Mouse (Mus musculus) large intestine, adult 2 months (tissue): Measurements from ENCODE around the gene Lrmda. TPM values are rescaled to one million over a fixed set of nuclear protein-coding genes. Genes with fewer than 3 reads are reported as not detected.

Experiments used
- DNase-seq: peaks from one replicate; pipeline ENCODE4 v3.0.0-alpha.2; 2012; ENCODE audit warnings: low read depth, low spot score
- WGBS: fragments of 180-500 bp; shearing (Covaris S2); methylation state at CpG from one replicate; pipeline ENCODE4 v1.1.7; 2018; 5-methylcytosine and 5-hydroxymethylcytosine counted together
- polyA plus RNA-seq: library from polyadenylated mRNA; depleted of rRNA; stranded (reverse); fragments of >200 nt; gene quantifications from 2 replicates; pipeline ENCODE4 v1.2.3, GENCODE M21; 2012

Lrmda gene
- polyA plus RNA-seq, 1 experiment, result 0.12 TPM

DNA sequence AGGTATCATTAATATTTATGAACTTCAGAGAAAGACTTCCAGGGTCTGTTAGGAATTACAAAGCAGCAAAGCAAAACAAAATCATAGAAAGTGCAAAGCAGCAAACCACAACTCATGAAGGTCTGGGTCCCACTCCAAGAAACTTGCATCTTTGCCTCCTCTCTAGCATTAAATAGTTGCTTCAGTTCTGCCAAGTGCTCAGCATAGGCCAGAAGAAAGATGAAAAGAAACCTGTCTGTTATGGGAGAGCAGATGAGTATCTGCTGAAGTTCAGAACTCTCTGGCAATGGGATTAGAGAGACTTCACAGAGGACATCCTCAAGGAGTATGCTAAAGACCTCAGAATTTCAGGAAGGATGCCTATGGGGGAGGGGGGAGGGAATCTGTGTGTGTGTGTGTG lies 901.6 kb downstream of the Lrmda start:
- DNase-seq, result no peak

GRCm38 (mm10) chr14:22921796-22922195 lies 902.3 kb downstream of the Lrmda start:
- no peak for DNase-seq

GRCm38 (mm10) chr14:22922571-22922970 lies 903.1 kb downstream of the Lrmda start:
- WGBS, result 87% methylated on average over 4 of the region's 4 CpGs
- no peak for DNase-seq

More at GRCm38 (mm10) chr14:22921796-22922195, 902.3 kb downstream of the Lrmda start:
- WGBS, result 79% methylated on average over 2 of the region's 2 CpGs

DNA sequence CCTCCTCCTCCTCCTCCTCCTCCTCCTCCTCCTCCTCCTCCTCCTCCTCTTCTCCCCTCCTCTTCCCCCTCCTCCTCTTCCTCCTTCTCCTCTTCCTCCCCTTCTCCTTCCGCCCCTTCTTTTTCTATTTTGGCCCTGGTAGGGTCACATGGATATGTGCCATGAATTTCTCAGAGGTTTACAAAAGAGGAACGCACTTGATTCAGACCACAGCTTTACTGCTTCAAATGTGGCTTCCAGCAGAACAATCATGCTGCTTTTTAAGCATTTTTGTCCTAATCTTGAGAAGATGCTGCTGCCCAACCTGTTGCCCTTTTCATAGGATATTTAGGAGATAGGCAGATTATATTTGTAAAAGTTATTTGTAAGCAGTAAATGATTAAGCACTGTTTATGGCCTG lies 903.7 kb downstream of the Lrmda start:
- no peak for DNase-seq
- WGBS, result 62% methylated on average over 2 of the region's 2 CpGs

GRCm38 (mm10) chr14:22928263-22928662 lies 908.8 kb downstream of the Lrmda start:
- 90% methylated on average over 2 of the region's 2 CpGs for WGBS
- DNase-seq, result no peak

DNA sequence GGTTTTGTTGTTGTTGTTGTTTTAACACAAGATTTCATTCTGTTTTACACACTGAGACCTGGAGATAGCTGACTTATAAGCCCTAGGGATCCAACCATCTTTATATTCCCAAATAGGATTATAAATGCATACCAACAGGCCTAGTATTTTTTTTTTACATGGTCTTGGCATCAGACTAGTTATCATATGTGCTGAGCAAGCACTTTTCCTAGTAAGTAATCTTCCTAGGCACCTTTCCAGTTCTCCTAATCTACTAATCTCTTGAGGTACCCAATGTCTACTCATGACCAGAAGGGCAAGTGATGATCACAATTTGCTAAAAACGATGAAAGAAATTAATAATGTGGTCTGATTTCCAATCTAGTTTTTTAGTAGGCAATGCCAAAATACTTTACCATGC lies 909.2 kb downstream of the Lrmda start:
- 88% methylated on average over 1 of the region's 1 CpGs for WGBS

DNA sequence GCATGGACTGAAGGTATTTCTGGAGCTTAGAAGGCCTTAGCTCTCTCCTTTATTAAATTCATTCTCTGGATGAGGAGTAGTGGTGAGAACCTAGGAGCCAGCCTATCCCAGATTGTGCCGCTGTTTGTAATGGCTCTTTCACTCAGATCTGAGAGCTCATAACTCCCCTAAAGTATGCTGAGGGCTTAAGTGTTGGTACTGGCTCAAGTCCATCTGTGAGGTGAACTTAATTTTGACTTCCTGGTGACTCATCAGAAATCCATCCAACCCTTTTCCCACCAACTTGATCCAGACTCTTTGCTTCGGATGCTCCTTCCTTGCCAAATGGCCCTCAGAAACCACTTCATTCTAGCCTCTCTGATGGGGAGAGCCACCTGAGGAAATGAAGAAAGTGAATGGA lies 910.1 kb downstream of the Lrmda start:
- DNase-seq, result no peak
- WGBS, result 62% methylated on average over 2 of the region's 2 CpGs

More for the DNA sequence above, 909.2 kb downstream of the Lrmda start:
- no peak for DNase-seq

- DNase-seq, result no peak
- 76% methylated on average over 9 of the region's 9 CpGs for WGBS
These were observed 911.1 kb downstream of the Lrmda start for GRCm38 (mm10) chr14:22930488-22931046.

- no peak for DNase-seq
- WGBS, result 70% methylated on average over 4 of the region's 4 CpGs
These were observed 911.8 kb downstream of the Lrmda start for GRCm38 (mm10) chr14:22931114-22931822.

GRCm38 (mm10) chr14:22936701-22937100 lies 917.2 kb downstream of the Lrmda start:
- no peak for DNase-seq
- 75% methylated on average over 3 of the region's 3 CpGs for WGBS

DNA sequence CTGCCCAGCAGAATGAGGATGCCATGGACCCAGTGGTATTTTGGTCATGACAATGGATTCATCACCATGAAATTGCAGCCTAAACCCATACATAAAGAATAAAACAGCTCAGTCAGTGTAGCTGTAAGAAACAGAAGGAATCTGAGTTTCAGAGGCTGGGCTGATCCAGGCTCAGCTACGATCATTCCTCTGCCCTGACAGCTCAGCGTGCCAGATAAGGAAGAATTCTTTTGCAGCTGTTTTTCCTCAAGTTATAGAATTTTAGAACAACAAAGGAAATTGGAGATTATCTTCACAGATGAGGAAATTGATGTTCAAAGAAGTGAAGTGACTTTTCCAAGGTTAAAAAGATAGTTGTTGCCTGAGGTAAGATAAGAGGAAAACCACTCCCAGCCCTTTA lies 921.1 kb downstream of the Lrmda start:
- DNase-seq, result no peak
- 49% methylated on average over 2 of the region's 2 CpGs for WGBS

GRCm38 (mm10) chr14:22942569-22942968 lies 923.1 kb downstream of the Lrmda start:
- no peak for DNase-seq
- 33% methylated on average over 2 of the region's 2 CpGs for WGBS

GRCm38 (mm10) chr14:22949466-22949865 lies 930.0 kb downstream of the Lrmda start:
- DNase-seq, result no peak

GRCm38 (mm10) chr14:22952981-22953380 lies 933.5 kb downstream of the Lrmda start:
- DNase-seq, result no peak
- WGBS, result 78% methylated on average over 1 of the region's 1 CpGs

DNA sequence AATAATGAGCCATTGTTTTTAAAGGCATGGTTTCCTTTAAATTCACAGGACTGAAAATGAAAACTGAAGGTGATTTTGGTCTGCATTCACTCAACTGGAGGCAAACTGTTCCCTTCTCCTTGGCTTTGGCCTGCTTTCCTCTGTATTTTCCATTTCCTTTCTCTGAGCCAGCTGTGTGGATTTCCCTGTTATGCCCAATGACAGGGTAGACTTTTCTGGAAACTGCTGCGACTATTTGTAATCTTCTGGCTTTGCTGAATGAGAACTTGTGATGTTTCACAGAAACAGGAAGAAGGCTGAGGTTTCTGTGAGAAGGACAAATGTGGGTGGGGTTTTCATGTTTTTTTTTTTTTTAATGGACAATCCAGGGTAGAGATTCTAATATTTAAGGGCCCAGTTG lies 940.7 kb downstream of the Lrmda start:
- DNase-seq, result no peak
- 70% methylated on average over 1 of the region's 1 CpGs for WGBS

- WGBS, result 75% methylated on average over 9 of the region's 9 CpGs
- DNase-seq, result no peak
These were observed 945.5 kb downstream of the Lrmda start for GRCm38 (mm10) chr14:22964796-22965660.

DNA sequence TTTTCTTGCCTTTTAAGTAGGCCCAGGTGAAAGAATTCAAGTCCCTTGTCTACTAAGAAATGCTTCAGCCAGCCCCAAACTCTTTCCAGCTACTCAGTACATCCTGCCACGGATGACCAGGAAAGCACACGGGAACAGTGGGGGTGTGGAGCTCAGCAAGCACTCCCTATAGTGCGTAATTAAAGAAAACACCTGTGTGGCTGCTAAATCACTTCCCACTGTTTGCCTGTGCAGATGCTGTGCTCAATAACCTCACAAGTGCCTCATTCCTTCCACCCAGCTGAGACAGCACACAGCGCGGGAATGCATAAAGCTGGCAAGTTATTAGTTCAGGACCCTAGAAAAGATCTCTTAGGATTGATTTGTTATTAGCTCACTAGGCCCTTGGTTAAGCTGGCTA lies 949.2 kb downstream of the Lrmda start:
- WGBS, result 70% methylated on average over 5 of the region's 5 CpGs
- no peak for DNase-seq

DNA sequence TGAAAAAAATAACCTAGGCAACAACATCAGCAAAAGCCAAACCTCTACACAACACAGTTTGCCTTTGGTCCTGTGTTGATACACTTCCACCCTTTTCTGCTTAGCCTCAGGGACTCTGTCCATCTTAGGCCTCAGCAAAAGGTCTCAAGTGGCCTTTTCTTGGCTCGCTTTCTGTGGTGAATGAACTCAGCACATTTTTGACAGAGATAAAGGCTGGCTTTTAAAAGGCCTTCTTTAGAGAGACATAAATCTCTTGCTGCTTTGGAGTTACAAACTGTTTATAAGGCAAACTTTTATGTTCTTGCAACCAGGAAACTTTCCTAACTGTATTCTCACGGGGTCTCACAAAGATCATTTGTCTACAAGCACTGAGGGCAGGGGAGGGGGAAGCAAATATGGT lies 967.2 kb downstream of the Lrmda start:
- DNase-seq, result no peak
- 59% methylated on average over 2 of the region's 2 CpGs for WGBS

- 81% methylated on average over 3 of the region's 3 CpGs for WGBS
These were observed 968.7 kb downstream of the Lrmda start for GRCm38 (mm10) chr14:22988090-22988669.

GRCm38 (mm10) chr14:22995184-22995935 lies 975.8 kb downstream of the Lrmda start:
- DNase-seq, result no peak
- 60% methylated on average over 8 of the region's 8 CpGs for WGBS

More at GRCm38 (mm10) chr14:22988090-22988669, 968.7 kb downstream of the Lrmda start:
- no peak for DNase-seq
